Mouse (Mus musculus): ENCODE results near the gene Gm21970.

Gm21970 gene

DNA sequence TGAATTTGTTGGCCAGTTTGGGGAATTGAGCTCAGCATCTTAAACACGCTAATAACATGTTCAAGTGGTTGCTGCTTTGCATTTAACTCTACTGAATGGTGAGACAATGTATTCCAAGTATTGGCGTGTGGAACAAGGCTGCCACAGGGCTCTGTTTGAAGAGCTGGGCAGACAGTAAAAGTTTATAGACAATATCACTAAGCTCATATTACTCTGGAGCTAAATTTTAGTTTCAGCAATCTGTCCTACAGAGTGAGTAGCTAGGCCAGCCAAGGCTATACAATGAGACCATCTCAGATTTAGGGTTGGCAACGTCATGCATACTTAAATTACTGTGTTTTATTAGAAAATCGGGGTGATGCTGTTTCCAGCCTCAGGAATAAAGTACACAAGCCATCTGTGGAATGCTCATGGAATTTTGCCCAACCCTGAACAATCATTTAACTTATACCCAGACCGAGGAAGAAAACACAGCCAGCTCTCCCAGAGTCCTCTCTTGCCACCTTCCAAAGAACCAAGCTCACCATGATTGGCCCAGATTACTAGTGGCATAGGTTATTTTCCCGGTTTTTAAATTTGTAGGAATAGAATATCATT is 10.1 kb downstream of the Gm21970 start:
- in situ Hi-C loops (cut with MboI), result no loop called here

DNA sequence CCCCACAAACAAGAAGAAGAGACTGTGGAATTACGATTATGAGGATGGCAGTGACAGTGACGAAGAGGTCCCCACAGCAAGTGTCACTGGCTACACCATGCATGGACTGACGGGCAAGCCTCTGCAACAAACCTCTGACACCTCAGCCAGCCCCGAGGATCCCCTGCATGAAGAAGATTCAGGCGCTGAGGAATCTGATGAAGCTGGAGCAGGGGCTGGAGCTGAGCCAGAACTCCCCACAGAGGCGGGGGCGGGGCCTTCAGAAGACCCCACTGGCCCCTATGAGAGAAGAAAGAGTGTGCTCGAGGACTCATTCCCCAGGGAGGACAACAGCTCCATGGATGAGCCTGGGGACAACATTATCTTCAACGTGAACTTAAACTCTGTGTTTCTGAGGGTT is 12.3 kb downstream of the Gm21970 start:
- in situ Hi-C loops (cut with MboI), result no loop called here

DNA sequence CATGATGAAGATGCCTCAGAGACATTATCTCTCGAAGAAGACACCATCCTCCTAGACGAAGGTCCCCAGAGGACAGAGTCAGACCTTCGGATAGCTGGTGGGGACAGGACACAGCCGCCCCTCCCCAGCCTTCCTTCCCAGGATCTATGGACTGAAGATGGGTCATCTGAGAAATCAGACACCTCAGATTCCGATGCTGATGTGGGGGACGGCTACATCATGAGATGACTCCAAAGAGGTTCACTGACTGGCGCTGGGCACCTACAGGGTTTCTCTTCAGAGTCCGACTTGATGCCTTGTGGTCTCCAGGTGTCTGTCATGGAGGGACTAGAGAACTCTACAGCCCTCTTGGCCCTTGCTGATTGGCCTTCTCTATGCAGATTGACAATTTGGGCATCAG is 12.7 kb downstream of the Gm21970 start:
- in situ Hi-C loops (cut with MboI), result no loop called here

DNA sequence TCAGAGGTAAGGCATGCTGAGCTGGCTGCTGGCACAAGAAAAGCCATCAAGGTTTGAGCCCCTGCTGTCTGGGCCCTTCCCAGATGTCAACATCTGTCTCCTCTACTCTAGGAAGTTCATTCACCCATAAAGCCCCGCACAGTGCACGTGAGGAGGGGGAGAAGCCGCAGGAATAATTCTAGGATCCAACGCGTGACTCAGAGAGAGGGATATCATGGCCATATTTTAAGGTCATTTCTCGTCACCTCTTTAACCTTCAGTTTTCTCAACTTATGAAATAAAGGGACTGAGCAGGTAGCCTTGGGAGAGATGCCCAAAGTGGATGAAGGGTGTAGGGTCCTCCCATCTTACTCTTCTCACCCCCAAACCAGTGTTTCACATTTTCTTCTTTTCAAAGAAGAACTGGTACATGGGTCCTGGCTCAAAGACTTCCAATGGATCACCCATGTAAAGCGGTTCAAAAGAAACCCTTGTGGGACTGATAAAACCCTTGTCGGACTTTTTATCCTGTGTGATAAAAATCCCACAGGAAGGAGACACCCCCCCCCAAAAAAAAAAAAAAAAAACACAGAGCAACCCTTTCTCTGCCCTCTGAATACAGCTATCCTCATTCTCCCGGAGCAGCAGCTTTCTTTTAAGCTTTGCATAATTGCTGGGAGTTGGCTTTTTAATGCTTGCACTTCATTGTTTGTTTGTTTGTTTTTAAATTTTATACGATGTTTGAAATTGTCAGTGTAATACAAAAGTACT is 13.5 kb downstream of the Gm21970 start:
- in situ Hi-C loops (cut with MboI), result no loop called here

DNA sequence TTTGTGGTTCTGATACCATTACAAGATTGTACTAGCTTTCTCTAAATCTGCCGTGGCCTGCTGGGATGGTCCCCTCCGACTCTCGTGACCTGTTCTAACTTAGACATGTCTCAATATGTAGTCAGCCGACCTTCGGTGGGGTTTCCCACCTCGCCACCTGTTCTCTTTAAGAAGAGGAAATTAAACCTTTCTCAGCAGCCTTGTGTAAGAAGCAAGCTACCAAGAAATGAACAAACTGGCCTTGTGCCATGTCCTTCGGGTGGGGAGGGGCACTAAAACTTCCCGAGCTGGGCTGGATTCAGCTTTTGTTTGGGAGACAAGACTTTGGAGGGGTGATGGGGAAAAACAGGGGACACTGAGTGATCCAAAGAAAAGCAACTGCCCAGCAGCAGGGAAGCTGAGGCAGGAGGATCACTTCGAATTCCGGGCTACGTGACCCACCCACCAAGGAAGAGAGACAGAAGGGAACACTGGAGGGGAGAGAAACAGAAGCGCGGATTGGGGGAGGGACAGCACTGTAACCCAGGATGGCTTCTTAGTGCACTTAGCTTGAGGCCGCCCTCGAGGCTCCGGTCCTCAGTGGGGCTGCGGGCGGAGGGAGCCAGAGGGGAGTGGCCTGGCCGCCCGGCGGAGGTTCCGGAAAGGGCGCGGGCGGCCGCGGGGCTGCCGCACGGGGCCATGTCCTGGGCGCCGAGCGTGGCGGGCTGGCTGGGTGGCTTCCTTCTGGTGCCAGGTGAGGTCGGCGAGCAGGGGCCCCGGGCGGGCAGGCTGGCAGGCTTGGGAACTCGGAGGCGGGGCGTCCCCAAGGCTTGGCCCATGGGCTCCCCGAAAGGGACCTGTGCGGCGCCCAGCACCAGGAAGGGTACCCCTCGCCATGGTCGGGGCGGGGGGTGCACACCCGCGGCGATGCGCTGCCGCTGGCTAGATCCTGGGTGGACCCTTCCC is 14.4 kb downstream of the Gm21970 start, which contains the start of gene Il10rb:
Gene Il10rb, plus strand, starts transcription at position 525 of the 945 bp plus-strand sequence.
- in situ Hi-C loops (cut with MboI), result no loop called here

DNA sequence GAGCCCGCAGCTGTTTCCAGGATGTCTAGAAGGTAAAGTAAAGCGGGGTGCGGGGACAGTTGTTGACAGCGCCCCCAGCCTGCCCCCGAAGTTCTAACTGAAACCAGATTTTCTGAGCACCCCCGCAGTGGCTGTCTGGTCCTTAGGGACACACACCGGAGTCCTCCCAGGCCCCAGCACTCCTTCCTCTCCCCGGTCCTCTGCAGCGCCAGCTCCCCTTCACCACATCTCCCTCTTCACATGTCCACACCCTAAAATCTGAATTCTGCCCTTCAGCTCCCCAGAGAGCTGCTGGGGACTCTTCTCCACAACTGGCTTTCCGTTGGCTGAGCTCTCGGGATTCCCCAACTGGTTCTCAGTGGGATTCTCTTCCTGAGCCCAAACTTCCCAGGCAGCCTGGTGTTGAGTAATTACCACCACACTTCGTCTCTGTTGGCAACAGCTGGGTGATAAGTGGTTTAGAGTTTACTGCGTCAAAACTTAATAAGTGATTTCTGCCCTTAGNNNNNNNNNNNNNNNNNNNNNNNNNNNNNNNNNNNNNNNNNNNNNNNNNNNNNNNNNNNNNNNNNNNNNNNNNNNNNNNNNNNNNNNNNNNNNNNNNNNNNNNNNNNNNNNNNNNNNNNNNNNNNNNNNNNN is 15.2 kb downstream of the Gm21970 start:
- in situ Hi-C loops (cut with MboI), result no loop called here

DNA sequence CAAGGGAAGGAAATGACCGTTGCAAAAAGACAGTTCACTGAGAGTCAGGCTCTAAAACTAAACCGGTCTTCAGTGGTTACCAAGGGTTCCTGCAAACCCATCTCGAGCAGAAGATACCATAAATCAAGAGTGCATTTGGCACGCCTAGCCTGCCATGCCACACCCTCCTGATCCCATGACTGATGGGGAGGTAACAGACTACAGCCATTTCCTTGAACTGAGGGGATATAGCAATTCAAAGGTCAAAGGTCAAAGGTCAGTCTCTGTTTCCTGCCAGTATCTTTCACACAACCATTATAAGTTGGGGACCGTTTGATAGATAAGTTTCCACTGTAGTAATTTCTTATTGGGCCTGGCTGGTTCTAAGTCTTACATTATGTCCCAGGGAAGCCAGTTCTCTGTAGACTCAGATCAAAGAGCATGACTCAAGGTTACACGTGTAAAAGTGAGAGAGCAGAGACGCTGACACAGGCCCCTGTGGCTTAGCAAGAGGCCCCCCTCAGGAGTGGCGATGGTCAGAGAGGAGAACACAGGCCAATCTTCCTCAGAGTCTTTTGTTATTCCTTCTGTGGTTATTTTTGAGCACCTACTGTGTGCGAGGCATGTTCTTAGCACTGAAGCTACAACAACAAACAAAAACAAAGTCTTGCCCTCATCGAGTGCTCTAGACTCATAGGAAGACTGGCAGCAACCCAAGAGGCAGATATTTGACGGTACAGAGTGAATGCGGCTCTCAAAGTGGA is 21.8 kb downstream of the Gm21970 start:
- in situ Hi-C loops (cut with MboI), result no loop called here

DNA sequence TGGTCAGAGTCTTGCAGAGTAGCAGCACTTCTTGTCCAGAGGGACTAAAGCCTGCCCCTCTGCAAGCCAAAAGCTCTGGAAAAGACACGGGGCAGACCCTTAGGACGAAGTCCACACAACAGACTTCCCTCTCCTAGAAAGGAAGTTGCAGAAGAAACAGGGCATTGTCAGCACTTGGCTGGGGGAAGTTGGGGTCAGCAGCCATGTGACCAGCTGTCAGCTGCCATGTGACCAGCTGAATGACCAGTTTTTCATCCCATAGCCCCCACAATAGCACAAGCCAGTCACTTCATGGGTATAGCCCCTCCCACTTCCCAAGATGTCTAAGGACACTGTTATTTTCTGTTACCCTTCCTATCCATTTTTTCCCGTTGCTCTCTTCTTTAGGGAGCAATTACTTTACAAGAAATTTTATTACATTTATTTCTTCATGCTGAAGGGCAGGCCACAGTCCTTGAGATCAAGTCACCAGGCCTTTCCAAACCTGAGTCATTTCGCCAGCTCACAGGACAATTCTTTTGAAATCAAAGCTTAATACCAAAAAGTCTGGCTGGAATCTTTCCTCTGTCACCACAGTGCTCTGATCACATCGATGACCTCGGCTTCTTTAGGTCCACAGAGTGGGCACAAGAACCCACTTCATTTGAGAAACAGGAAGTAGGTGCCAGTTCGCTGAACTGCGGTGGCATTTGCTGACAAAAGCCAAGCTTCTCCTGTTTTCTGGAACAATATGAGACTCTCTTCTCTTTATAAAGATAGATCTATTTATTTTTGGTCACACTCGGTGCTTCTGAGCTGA is 24.1 kb downstream of the Gm21970 start:
- in situ Hi-C loops (cut with MboI), result no loop called here

DNA sequence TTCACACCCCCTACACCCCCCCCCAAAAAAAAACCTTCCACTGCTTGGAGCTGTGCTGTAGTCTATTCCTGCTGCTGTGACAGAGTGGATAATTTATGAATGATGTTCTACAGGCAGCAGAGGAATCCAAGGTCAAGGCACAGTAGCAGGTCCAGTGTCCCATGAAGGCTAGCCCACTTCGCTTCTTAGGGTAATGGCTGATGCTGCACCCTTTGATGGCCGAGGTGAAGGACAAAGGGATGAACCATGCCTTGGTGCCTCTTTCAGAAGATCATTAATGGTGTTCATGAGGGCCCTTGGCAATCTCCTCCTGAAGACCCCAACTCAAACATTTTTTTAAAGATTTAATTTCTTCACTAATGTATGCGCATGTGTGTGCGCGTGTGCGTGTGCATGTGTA is 24.8 kb downstream of the Gm21970 start:
- in situ Hi-C loops (cut with MboI), result no loop called here

DNA sequence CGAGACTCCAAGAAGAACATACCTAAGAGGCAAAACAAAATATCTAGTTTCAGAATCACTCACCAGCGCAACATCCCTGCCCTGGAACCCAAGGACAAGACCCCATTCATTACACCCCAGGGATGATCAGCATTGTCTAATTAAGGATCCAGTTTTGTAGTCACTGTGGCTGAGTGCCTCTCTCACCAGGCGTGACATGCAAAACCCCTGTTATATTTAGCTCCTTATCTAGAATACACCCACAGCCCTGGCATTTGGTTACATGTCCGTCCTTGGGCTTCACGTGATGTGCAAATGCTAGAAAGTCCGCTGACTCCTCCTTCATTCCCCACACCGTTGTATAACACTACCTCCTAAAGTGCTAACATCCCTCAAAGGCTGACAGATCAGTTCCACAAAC is 25.4 kb downstream of the Gm21970 start:
- in situ Hi-C loops (cut with MboI), result no loop called here

DNA sequence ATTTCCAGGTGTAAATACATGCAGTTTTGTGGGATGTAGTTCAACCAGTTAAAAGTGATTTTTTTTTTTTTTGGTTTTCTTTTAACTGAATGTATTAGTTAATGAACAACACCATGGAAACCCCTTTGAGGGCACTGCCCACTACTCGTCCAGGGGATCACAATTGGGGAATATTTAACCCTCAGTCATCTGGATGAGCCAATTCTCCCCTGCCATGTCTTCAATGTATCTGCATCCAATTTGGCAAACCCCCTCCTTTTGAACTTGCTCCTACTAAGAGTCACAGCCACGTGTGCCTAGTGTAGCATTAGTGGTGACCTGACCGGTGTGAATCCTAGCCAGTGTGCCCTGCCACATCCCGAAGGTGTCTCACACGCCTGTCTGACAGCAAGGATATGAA is 27.0 kb downstream of the Gm21970 start:
- in situ Hi-C loops (cut with MboI), result no loop called here

DNA sequence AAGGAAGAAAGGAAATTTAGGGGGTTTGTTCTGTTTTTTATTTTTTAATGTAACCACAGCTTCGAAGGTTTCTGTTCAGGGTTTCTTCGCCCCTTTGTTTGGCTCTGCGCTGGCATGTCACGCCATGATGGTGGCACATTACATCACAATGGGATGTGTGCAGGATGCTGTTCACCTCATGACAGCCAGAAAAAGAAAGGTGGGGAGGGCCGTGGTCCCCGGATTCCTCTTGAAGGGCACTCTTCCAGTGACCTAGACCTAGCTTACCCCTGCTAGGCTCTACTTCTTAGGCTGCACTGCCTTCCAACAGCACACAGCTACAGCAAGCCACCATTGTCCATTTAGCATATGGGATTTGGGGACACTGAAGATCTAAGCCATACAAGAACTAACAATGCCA is 34.3 kb downstream of the Gm21970 start:
- in situ Hi-C loops (cut with MboI), result no loop called here

DNA sequence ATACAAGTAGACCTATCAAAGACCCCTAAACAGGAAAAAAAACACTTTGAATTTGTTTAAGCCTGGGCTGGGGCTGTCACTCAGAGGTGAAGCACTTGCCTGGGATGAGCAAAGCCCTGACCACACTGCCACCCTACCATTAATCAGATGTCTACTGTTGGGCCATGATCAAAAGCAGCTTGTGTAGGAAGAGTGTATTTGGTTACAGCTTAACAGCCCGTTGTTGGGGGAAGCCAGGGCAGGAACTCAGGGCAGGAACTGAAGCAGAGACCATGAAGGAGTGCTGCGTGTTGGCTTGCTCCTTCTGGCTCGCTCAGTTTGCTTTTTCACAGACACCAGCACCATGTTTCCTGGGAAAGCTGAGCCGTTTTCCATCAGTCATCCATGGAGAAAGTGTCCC is 35.1 kb downstream of the Gm21970 start:
- in situ Hi-C loops (cut with MboI), result no loop called here

DNA sequence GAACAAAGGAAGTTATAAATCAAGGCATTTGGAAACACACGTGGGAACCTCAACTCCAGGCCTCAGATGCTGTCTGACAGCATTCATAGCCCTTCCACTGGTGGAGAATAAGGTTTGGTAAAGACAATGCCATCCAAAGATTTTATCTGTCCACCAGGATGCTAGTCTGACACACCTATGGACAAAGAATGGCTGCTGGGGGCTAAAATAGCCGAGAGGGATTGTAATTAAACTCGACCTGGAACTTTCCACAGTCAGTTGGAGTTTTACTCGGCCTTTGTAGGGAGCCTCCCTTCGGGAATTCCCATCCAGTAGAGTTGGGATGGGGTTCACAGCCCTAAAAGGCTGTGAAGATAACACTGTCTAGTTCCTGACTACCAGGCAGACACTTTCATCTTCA is 35.9 kb downstream of the Gm21970 start:
- in situ Hi-C loops (cut with MboI), result no loop called here

DNA sequence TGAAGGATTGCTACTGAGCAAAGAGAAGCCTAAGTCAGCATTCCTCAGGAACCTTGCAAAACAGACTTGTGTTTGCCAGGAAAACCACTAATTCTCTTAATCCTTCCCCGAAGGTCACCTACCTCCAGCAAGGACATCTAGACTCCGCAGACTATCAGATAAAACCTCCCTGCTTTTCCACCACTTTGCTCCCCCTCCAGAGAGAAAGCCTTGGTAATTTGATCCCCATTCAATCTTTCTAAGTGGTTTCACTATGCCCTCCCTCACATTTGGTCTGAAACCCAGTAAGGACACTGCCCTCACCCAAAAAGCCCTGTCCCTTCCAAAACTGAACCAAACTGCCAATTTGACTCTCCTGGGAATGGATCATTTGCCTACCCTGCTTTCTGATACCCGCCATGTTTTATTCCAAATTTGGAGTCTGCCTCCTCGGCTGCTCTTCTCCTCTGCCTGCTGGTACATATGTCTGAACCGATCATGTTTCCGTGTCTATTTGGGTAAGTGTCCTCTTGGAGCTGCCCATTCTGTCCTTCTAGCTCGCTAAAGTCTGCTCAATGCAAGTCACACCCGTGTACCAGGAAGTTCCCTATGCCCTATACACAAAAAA is 36.8 kb downstream of the Gm21970 start:
- in situ Hi-C loops (cut with MboI), result no loop called here

DNA sequence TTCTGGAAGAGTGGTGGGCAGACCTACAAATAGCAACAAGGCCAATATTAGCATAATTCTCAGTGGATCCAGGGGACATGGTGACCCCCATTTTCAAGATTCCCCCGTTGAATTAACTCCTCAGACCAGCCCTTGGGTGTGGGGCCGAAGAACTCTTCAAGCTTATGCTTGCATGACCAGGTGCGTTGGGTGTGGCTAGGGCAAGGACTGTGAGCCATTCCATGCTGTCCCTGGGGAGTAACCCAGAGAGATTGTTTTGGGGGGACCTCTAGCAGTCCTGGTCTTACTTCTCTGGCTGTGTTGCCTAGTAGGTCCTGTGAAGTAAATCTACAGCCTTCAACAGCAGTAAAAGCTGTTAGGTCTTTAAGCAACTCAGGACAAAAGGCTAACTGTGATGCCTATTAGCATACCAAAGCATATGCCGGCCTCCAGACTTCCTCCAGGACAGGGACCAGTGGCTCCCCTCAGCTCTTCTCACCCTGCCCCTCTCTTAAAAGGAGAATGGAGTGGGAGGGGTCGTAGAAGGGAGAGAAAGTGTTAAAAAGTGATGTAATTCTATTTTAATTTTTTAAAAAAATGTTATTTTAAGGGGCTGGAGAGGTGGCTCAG is 41.3 kb downstream of the Gm21970 start:
- in situ Hi-C loops (cut with MboI), result no loop called here

DNA sequence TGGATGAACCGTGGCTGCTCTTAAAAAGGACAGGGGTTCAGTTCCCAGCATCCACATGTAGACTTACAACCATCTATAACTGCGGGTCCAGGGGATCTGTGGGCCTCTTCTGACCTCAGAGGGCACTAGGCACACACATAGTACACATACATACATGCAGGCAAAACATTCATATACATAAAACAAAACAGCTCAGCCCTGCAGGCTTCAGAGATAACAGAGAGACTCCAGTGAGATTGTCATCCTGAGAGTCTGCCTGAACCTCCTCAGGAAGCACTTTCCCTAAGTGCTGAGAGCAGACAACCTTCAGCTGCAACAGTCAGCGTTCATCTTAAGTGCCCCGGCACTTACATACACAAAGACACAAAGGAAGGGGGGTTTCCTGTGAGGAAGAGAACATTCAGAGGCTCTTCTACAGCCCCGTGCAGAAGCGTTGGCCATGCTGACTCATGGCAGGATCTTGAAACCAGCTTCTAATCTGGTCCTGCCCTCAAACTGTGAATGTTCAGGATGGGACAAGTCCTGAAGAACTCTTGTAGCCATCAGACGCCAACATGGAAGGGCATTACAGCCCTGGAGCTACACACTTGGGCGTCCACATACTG is 41.9 kb downstream of the Gm21970 start:
- in situ Hi-C loops (cut with MboI), result no loop called here

DNA sequence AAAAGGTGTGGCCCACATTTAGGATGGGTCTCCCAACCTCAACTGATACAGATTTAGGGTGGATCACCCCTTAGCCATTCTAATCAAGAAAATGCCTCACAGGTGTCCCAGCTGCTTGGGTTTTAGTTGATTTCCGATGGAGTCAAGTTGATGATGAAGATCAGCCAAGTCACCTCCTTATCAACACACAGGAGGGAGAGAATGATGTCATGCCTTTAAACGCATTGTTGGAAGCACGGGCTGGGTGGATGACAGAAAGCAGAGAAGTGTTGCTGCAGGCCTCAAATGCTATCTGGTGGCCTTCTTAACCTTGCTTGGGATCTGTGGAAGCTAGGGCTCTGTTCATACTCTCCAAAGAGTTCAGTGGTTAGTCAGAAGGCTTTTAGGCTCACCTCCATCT is 42.6 kb downstream of the Gm21970 start:
- in situ Hi-C loops (cut with MboI), result no loop called here

DNA sequence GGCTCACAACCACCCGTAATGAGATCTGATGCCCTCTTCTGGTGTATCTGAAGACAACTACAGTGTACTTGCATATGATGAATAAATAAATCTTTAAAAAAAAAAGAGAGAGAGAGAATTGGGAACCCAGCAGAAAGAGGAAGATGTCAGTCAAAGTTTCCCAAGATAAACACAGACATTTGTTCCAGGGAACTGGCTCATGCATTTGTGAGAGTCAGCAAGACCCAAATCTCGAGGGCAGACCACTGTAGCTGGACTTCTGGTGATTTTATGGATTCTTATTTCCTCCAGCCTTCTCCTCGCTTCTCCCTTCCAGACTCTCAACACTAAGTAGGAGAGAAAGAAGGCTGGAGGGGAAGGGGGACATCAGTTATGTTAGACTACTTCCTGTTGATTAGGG is 46.6 kb downstream of the Gm21970 start:
- in situ Hi-C loops (cut with MboI), result no loop called here

Measured in mature B cell (primary cell).